Mouse (Mus musculus): Measurements from ENCODE around the gene Ucma. TPM values are rescaled to one million over a fixed set of nuclear protein-coding genes. Genes with fewer than 3 reads are reported as not detected.

Ucma gene
- total and polyA plus RNA-seq, 3 experiments: not detected

GRCm38 (mm10) chr2:4950986-4951385 lies 24.9 kb upstream of the Ucma start:
- no peak overlapping the region for H3K4me3 ChIP-seq (ENCODE audit: control insufficient read depth in 1 of 2, insufficient read depth in 1 of 2, low read depth in 2 of 2, low read length in 2 of 2)
- TF ChIP-seq TAL1 (IDR thresholded peaks at IDR 0.05; ENCODE audit: low read length) (no peak), GABPA (IDR thresholded peaks at IDR 0.05; ENCODE audit: low read depth, low read length) (no peak), USF1 (IDR thresholded peaks at IDR 0.05; ENCODE audit: low read depth, low read length) (no peak), E2F4 (IDR thresholded peaks at IDR 0.05; ENCODE audit: borderline replicate concordance, low read depth, low read length) (no peak), ETS1 (IDR thresholded peaks at IDR 0.05; ENCODE audit: low read depth, low read length) (no peak), POLR2AphosphoS5 (IDR thresholded peaks at IDR 0.05; ENCODE audit: borderline replicate concordance, low read depth, low read length) (no peak), CHD2 (IDR thresholded peaks at IDR 0.05; ENCODE audit: low read length) (no peak), HCFC1 (IDR thresholded peaks at IDR 0.05; ENCODE audit: low read depth, low read length) (no peak), MYB (IDR thresholded peaks at IDR 0.05; ENCODE audit: low read depth, low read length) (no peak), MYC (IDR thresholded peaks at IDR 0.05; ENCODE audit: low read depth, low read length) (no peak), ZKSCAN1 (IDR thresholded peaks at IDR 0.05; ENCODE audit: low read depth, low read length) (no peak), ELF1 (IDR thresholded peaks at IDR 0.05; ENCODE audit: low read depth, low read length) (no peak)
- DNase-seq (ENCODE audit: low read depth, low spot score): no peak

GRCm38 (mm10) chr2:4954216-4954760 lies 21.6 kb upstream of the Ucma start:
- Histone ChIP-seq H3K4me1 (ENCODE audit: control insufficient read depth in 1 of 2, insufficient read depth in 2 of 2, low read length in 2 of 2) (no peaks in the 10 kb centered on the region), H3K79me2 (ENCODE audit: control insufficient read depth, insufficient read depth, low read length, poor library complexity) (no peaks in the 10 kb centered on the region), H3K9ac (ENCODE audit: control insufficient read depth, low read depth, low read length, poor library complexity, severe bottlenecking) (no peak overlapping the region), H3K36me3 (ENCODE audit: control insufficient read depth in 1 of 2, insufficient read depth in 2 of 2, low read length in 2 of 2) (no peaks in the 10 kb centered on the region), H3K27me3 (ENCODE audit: control insufficient read depth in 1 of 2, insufficient read depth in 2 of 2, low read length in 2 of 2) (no peaks in the 10 kb centered on the region; a peak in 1 of 4 replicates), H3K27ac (ENCODE audit: control insufficient read depth, low read depth, low read length) (no peak overlapping the region), H3K4me3 (ENCODE audit: control insufficient read depth in 1 of 2, insufficient read depth in 1 of 2, low read depth in 2 of 2, low read length in 2 of 2) (no peak overlapping the region), H3K9me3 (replicated peaks; ENCODE audit: insufficient read depth, low read length) (no peaks in the 10 kb centered on the region)
- no peak for DNase-seq (ENCODE audit: low read depth, low spot score)
- no peak for TF ChIP-seq BHLHE40 (IDR thresholded peaks at IDR 0.05; ENCODE audit: borderline replicate concordance, low read depth, low read length)
- no peak for TF ChIP-seq MYB (IDR thresholded peaks at IDR 0.05; ENCODE audit: low read depth, low read length)
- no peak for TF ChIP-seq EP300 (IDR thresholded peaks at IDR 0.05; ENCODE audit: low read depth in 1 of 2, low read length in 2 of 2)

More at GRCm38 (mm10) chr2:4950986-4951385, 24.9 kb upstream of the Ucma start:
- H3K4me1 ChIP-seq (ENCODE audit: control insufficient read depth in 1 of 2, insufficient read depth in 2 of 2, low read length in 2 of 2): no peaks in the 10 kb centered on the region
- H3K27me3 ChIP-seq (ENCODE audit: control insufficient read depth in 1 of 2, insufficient read depth in 2 of 2, low read length in 2 of 2): no peaks in the 10 kb centered on the region
- H3K36me3 ChIP-seq (ENCODE audit: control insufficient read depth in 1 of 2, insufficient read depth in 2 of 2, low read length in 2 of 2): no peaks in the 10 kb centered on the region
- no peak overlapping the region for H3K27ac ChIP-seq (ENCODE audit: control insufficient read depth, low read depth, low read length)
- no peaks in the 10 kb centered on the region for H3K9me3 ChIP-seq (replicated peaks; ENCODE audit: insufficient read depth, low read length)
- H3K9ac ChIP-seq (ENCODE audit: control insufficient read depth, low read depth, low read length, poor library complexity, severe bottlenecking): no peak overlapping the region
- no peaks in the 10 kb centered on the region for H3K79me2 ChIP-seq (ENCODE audit: control insufficient read depth, insufficient read depth, low read length, poor library complexity)

- no peaks in the 10 kb centered on the region for H3K4me1 ChIP-seq (ENCODE audit: control insufficient read depth in 1 of 2, insufficient read depth in 2 of 2, low read length in 2 of 2)
- DNase-seq (ENCODE audit: low read depth, low spot score): no peak
- no peak for TF ChIP-seq GABPA (IDR thresholded peaks at IDR 0.05; ENCODE audit: low read depth, low read length)
- TF ChIP-seq NRF1 (IDR thresholded peaks at IDR 0.05; ENCODE audit: insufficient read depth, low read depth, low read length, poor library complexity, severe bottlenecking): no peak
- TF ChIP-seq MAX (IDR thresholded peaks at IDR 0.05; ENCODE audit: low read length): no peak
- TF ChIP-seq MYC (IDR thresholded peaks at IDR 0.05; ENCODE audit: low read depth, low read length): no peak
- no peak for TF ChIP-seq HCFC1 (IDR thresholded peaks at IDR 0.05; ENCODE audit: low read depth, low read length)
- TF ChIP-seq NELFE (IDR thresholded peaks at IDR 0.05; ENCODE audit: low read depth, low read length): no peak
- no peak for TF ChIP-seq USF2 (IDR thresholded peaks at IDR 0.05; ENCODE audit: borderline replicate concordance in 1 of 2, insufficient read depth in 1 of 2, low read depth in 1 of 2, low read length in 2 of 2)
- no peak for TF ChIP-seq USF1 (IDR thresholded peaks at IDR 0.05; ENCODE audit: low read depth, low read length)
- no peak for TF ChIP-seq EP300 (IDR thresholded peaks at IDR 0.05; ENCODE audit: low read depth in 1 of 2, low read length in 2 of 2)
- TF ChIP-seq CTCF (IDR thresholded peaks at IDR 0.05 in 2 of 3, conservative IDR thresholded peaks at IDR 0.05 in 1 of 3; ENCODE audit: control insufficient read depth in 1 of 3, insufficient read depth in 1 of 3, low read depth in 2 of 3, low read length in 3 of 3, poor library complexity in 1 of 3, severe bottlenecking in 1 of 3): no peak
- no peaks in the 10 kb centered on the region for H3K36me3 ChIP-seq (ENCODE audit: control insufficient read depth in 1 of 2, insufficient read depth in 2 of 2, low read length in 2 of 2)
- no peak overlapping the region for H3K27ac ChIP-seq (ENCODE audit: control insufficient read depth, low read depth, low read length)
- H3K9ac ChIP-seq (ENCODE audit: control insufficient read depth, low read depth, low read length, poor library complexity, severe bottlenecking): no peak overlapping the region
- no peak overlapping the region for H3K4me3 ChIP-seq (ENCODE audit: control insufficient read depth in 1 of 2, insufficient read depth in 1 of 2, low read depth in 2 of 2, low read length in 2 of 2)
- no peaks in the 10 kb centered on the region; a peak in 1 of 4 replicates for H3K27me3 ChIP-seq (ENCODE audit: control insufficient read depth in 1 of 2, insufficient read depth in 2 of 2, low read length in 2 of 2)
- no peaks in the 10 kb centered on the region for H3K9me3 ChIP-seq (replicated peaks; ENCODE audit: insufficient read depth, low read length)
- no peaks in the 10 kb centered on the region for H3K79me2 ChIP-seq (ENCODE audit: control insufficient read depth, insufficient read depth, low read length, poor library complexity)
Measured at GRCm38 (mm10) chr2:4958039-4958438, 17.9 kb upstream of the Ucma start.

All from MEL (cell line).